Mouse (Mus musculus) hindbrain, embryonic 10.5 days (tissue): ENCODE measurements around the gene Fam216a. TPM values are rescaled to one million over a fixed set of nuclear protein-coding genes. Genes with fewer than 3 reads are reported as not detected.
"Not testable (repeated sequence)": the region's sequence is repeated elsewhere in the genome, so short reads cannot be mapped to it uniquely, and the experiment has no call there.

ENCODE experiments used
- DNase-seq: peaks from one replicate; pipeline ENCODE4 v3.0.0-alpha.2; 2017; ENCODE audit warnings: low spot score
- H3K27ac ChIP-seq: fragments of 300-500 bp; sonication (generic); 2 replicates; pipeline ENCODE4 v1.5.1; 2016; ENCODE audit warnings: mild to moderate bottlenecking, moderate library complexity
- H3K27me3 ChIP-seq: fragments of 300-500 bp; sonication (generic); 2 replicates; pipeline ENCODE4 v1.6.1; 2016; ENCODE audit warnings: mild to moderate bottlenecking; ENCODE audit not compliant: poor library complexity, insufficient read depth, severe bottlenecking
- H3K36me3 ChIP-seq: fragments of 300-500 bp; sonication (generic); 2 replicates; pipeline ENCODE4 v1.6.1; 2016; ENCODE audit warnings: mild to moderate bottlenecking, moderate library complexity
- H3K4me1 ChIP-seq: fragments of 300-500 bp; sonication (generic); replicated peaks from 2 replicates; pipeline ENCODE4 v1.6.1; 2016; ENCODE audit warnings: mild to moderate bottlenecking
- H3K4me3 ChIP-seq: fragments of 300-500 bp; sonication (generic); 2 replicates; pipeline ENCODE4 v1.5.1; 2016; ENCODE audit warnings: mild to moderate bottlenecking, moderate library complexity
- H3K9me3 ChIP-seq: fragments of 300-500 bp; sonication (generic); 2 replicates; pipeline ENCODE4 v1.6.1; 2016; ENCODE audit warnings: mild to moderate bottlenecking, moderate library complexity
- WGBS: fragments of 180-500 bp; shearing (Covaris S2); methylation state at CpG from one replicate; pipeline ENCODE4 v1.1.7; 2016; 5-methylcytosine and 5-hydroxymethylcytosine counted together
- polyA plus RNA-seq: library from polyadenylated mRNA; unstranded; fragments of >200 nt; fragmentation: Nextera tagmentation; extraction: Ambion mirVana; gene quantifications from 2 replicates; pipeline ENCODE4 v1.2.1, GENCODE M21; 2016

Gene Fam216a
- 90.4 and 109 TPM in 2 replicates for polyA plus RNA-seq

- H3K27me3 ChIP-seq = no peaks in the 10 kb centered on the region
- H3K4me1 ChIP-seq = peaks cover 27% of the 10 kb centered on the region
- H3K9me3 ChIP-seq = no peaks in the 10 kb centered on the region
- under 1% methylated on average over 53 of the region's 53 CpGs for WGBS
- peak; percentile 100 for DNase-seq
- H3K27ac ChIP-seq = peak within 1 kb of the TSS; percentile 97
- H3K36me3 ChIP-seq = peaks cover 65% of the 10 kb centered on the region
- H3K4me3 ChIP-seq = peak within 1 kb of the TSS; percentile 89
These were observed at the start of gene Fam216a for GRCm38 (mm10) chr5:122372192-122372769. Gene Fam216a (minus strand): TSS chr5:122372364.

- Histone ChIP-seq H3K27me3 (no peaks in the 10 kb centered on the region), H3K4me1 (peaks cover 20% of the 10 kb centered on the region), H3K4me3 (peak within 1 kb of the TSS; percentile 98), H3K27ac (peak within 1 kb of the TSS; percentile 98), H3K36me3 (peaks cover 12% of the 10 kb centered on the region), H3K9me3 (no peaks in the 10 kb centered on the region)
- DNase-seq = no peak
- WGBS = 27% methylated on average over 17 of the region's 17 CpGs
These were observed 49.3 kb upstream of the Fam216a start, which contains the start of gene Anapc7 for GRCm38 (mm10) chr5:122421271-122422068. Gene Anapc7 (plus strand): TSS chr5:122421693.

- not testable (repeated sequence) for H3K36me3 ChIP-seq, H3K27ac ChIP-seq, H3K9me3 ChIP-seq, H3K4me3 ChIP-seq, H3K27me3 ChIP-seq, DNase-seq
- H3K4me1 ChIP-seq = peaks cover 20% of the 10 kb centered on the region
- 52% methylated on average over 4 of the region's 4 CpGs for WGBS
These were observed 48.5 kb upstream of the Fam216a start for GRCm38 (mm10) chr5:122420676-122421075.

GRCm38 (mm10) chr5:122415465-122415864 lies 43.3 kb upstream of the Fam216a start:
- Histone ChIP-seq H3K4me3 (no peak overlapping the region), H3K9me3 (0 out of 2 replicates have a peak, but pooled peaks cover under 1% of the 10 kb centered on the region), H3K27ac (no peak overlapping the region), H3K27me3 (no peaks in the 10 kb centered on the region), H3K4me1 (no peaks in the 10 kb centered on the region), H3K36me3 (peaks cover 3% of the 10 kb centered on the region; the same call in 1 of the 2 replicates)
- 90% methylated on average over 12 of the region's 12 CpGs for WGBS
- DNase-seq = no peak

GRCm38 (mm10) chr5:122414351-122414750 lies 42.2 kb upstream of the Fam216a start:
- H3K36me3 ChIP-seq = peaks cover 14% of the 10 kb centered on the region
- 94% methylated on average over 5 of the region's 5 CpGs for WGBS

GRCm38 (mm10) chr5:122412826-122413225 lies 40.7 kb upstream of the Fam216a start:
- no peak for DNase-seq
- H3K27me3 ChIP-seq = no peaks in the 10 kb centered on the region
- WGBS = 72% methylated on average over 6 of the region's 6 CpGs
- H3K9me3 ChIP-seq = 0 out of 2 replicates have a peak, but pooled peaks cover 2% of the 10 kb centered on the region
- no peak overlapping the region for H3K4me3 ChIP-seq
- H3K27ac ChIP-seq = no peak overlapping the region
- H3K36me3 ChIP-seq = peaks cover 15% of the 10 kb centered on the region
- H3K4me1 ChIP-seq = no peaks in the 10 kb centered on the region

More at GRCm38 (mm10) chr5:122414351-122414750, 42.2 kb upstream of the Fam216a start:
- no peaks in the 10 kb centered on the region for H3K27me3 ChIP-seq
- no peak overlapping the region for H3K4me3 ChIP-seq
- H3K27ac ChIP-seq = no peak overlapping the region
- H3K9me3 ChIP-seq = 0 out of 2 replicates have a peak, but pooled peaks cover 2% of the 10 kb centered on the region
- no peaks in the 10 kb centered on the region for H3K4me1 ChIP-seq
- DNase-seq = no peak

- Histone ChIP-seq H3K36me3 (peaks cover 24% of the 10 kb centered on the region), H3K27ac (no peak overlapping the region), H3K4me3 (no peak overlapping the region), H3K27me3 (no peaks in the 10 kb centered on the region), H3K9me3 (0 out of 2 replicates have a peak, but pooled peaks cover 4% of the 10 kb centered on the region), H3K4me1 (no peaks in the 10 kb centered on the region)
- 81% methylated on average over 5 of the region's 5 CpGs for WGBS
- DNase-seq = no peak
These were observed 39.7 kb upstream of the Fam216a start for GRCm38 (mm10) chr5:122411892-122412291.

GRCm38 (mm10) chr5:122409692-122410645 lies 37.8 kb upstream of the Fam216a start:
- H3K9me3 ChIP-seq = 0 out of 2 replicates have a peak, but pooled peaks cover 13% of the 10 kb centered on the region
- no peak for DNase-seq
- H3K27ac ChIP-seq = no peak overlapping the region
- no peaks in the 10 kb centered on the region for H3K27me3 ChIP-seq
- no peak overlapping the region for H3K4me3 ChIP-seq
- WGBS = 87% methylated on average over 19 of the region's 19 CpGs
- H3K36me3 ChIP-seq = peaks cover 44% of the 10 kb centered on the region
- H3K4me1 ChIP-seq = no peaks in the 10 kb centered on the region

GRCm38 (mm10) chr5:122405537-122405936 lies 33.4 kb upstream of the Fam216a start:
- 0 out of 2 replicates have a peak, but pooled peaks cover 13% of the 10 kb centered on the region for H3K9me3 ChIP-seq
- no peak for DNase-seq
- no peaks in the 10 kb centered on the region for H3K4me1 ChIP-seq
- H3K4me3 ChIP-seq = no peak overlapping the region
- 97% methylated on average over 10 of the region's 10 CpGs for WGBS
- H3K27me3 ChIP-seq = no peaks in the 10 kb centered on the region
- no peak overlapping the region for H3K27ac ChIP-seq
- H3K36me3 ChIP-seq = peaks cover 86% of the 10 kb centered on the region

GRCm38 (mm10) chr5:122403362-122403761 lies 31.2 kb upstream of the Fam216a start:
- Histone ChIP-seq H3K4me3 (no peak overlapping the region), H3K27me3 (no peaks in the 10 kb centered on the region), H3K4me1 (no peaks in the 10 kb centered on the region), H3K36me3 (peaks cover 94% of the 10 kb centered on the region), H3K9me3 (0 out of 2 replicates have a peak, but pooled peaks cover 11% of the 10 kb centered on the region), H3K27ac (no peak overlapping the region)
- no peak for DNase-seq
- WGBS = 92% methylated on average over 12 of the region's 12 CpGs

GRCm38 (mm10) chr5:122402772-122403171 lies 30.6 kb upstream of the Fam216a start:
- no peak for DNase-seq
- Histone ChIP-seq H3K4me1 (no peaks in the 10 kb centered on the region), H3K27ac (no peak overlapping the region), H3K9me3 (0 out of 2 replicates have a peak, but pooled peaks cover 11% of the 10 kb centered on the region), H3K27me3 (no peaks in the 10 kb centered on the region), H3K4me3 (no peak overlapping the region), H3K36me3 (peaks cover 98% of the 10 kb centered on the region)
- WGBS = 88% methylated on average over 5 of the region's 5 CpGs

GRCm38 (mm10) chr5:122402160-122402559 lies 30.0 kb upstream of the Fam216a start:
- H3K36me3 ChIP-seq = peaks cover 98% of the 10 kb centered on the region
- 0 out of 2 replicates have a peak, but pooled peaks cover 11% of the 10 kb centered on the region for H3K9me3 ChIP-seq
- DNase-seq = no peak
- H3K27ac ChIP-seq = no peak overlapping the region
- 92% methylated on average over 13 of the region's 13 CpGs for WGBS
- no peaks in the 10 kb centered on the region for H3K4me1 ChIP-seq
- no peaks in the 10 kb centered on the region for H3K27me3 ChIP-seq
- no peak overlapping the region for H3K4me3 ChIP-seq
